Mouse (Mus musculus) limb, embryonic 12.5 days (tissue): ENCODE data around the gene Ppm1h. TPM values are rescaled to one million over a fixed set of nuclear protein-coding genes. Genes with fewer than 3 reads are reported as not detected.

Experiments
- ATAC-seq: fragments of 200-750 bp; cut with Nextera tagmentation; 2 replicates; pipeline ENCODE4 v1.8.0; 2017; ENCODE audit warnings: low read depth, moderate TSS enrichment; ENCODE audit not compliant: insufficient number of reproducible peaks, insufficient read depth, low FRiP score, low TSS enrichment
- H3K27ac ChIP-seq: fragments of 300-500 bp; sonication (generic); 2 replicates; pipeline ENCODE4 v1.5.1; 2016; ENCODE audit warnings: mild to moderate bottlenecking, moderate library complexity
- H3K27me3 ChIP-seq: fragments of 300-500 bp; sonication (generic); 2 replicates; pipeline ENCODE4 v1.6.1; 2016; ENCODE audit warnings: mild to moderate bottlenecking, moderate library complexity
- H3K36me3 ChIP-seq: fragments of 300-500 bp; sonication (generic); 2 replicates; pipeline ENCODE4 v1.6.1; 2016; ENCODE audit warnings: mild to moderate bottlenecking, moderate library complexity
- H3K4me1 ChIP-seq: fragments of 300-500 bp; sonication (generic); replicated peaks from 2 replicates; pipeline ENCODE4 v1.6.1; 2016
- H3K4me2 ChIP-seq: fragments of 300-500 bp; sonication (generic); 2 replicates; pipeline ENCODE4 v1.6.1; 2016; ENCODE audit warnings: mild to moderate bottlenecking, moderate library complexity
- H3K4me3 ChIP-seq: fragments of 300-500 bp; sonication (generic); replicated peaks from 2 replicates; pipeline ENCODE4 v1.5.1; 2016; ENCODE audit warnings: mild to moderate bottlenecking
- H3K9ac ChIP-seq: fragments of 300-500 bp; sonication (generic); replicated peaks from 2 replicates; pipeline ENCODE4 v1.6.1; 2016; ENCODE audit warnings: mild to moderate bottlenecking, moderate library complexity
- H3K9me3 ChIP-seq: fragments of 300-500 bp; sonication (generic); 2 replicates; pipeline ENCODE4 v1.6.1; 2016; ENCODE audit warnings: mild to moderate bottlenecking, moderate library complexity
- WGBS: fragments of 180-500 bp; shearing (Covaris S2); methylation state at CpG from one replicate; pipeline ENCODE4 v1.1.7; 2016; 5-methylcytosine and 5-hydroxymethylcytosine counted together
- polyA plus RNA-seq: library from polyadenylated mRNA; unstranded; fragments of >200 nt; fragmentation: Nextera tagmentation; extraction: Ambion mirVana; gene quantifications from 2 replicates; pipeline ENCODE4 v1.2.1, GENCODE M21; 2016

The Ppm1h gene
- polyA plus RNA-seq, 1 experiment from 2014 or later, result 5.6 TPM

- peak overlapping the region; percentile 31; the same call in 1 of the 2 replicates for H3K9ac ChIP-seq
- H3K4me3 ChIP-seq, result no peak overlapping the region
- H3K27me3 ChIP-seq, result no peaks in the 10 kb centered on the region
- 26% methylated on average over 14 of the region's 14 CpGs for WGBS
- peak; percentile 33; the same call in 1 of the 2 replicates for ATAC-seq
- H3K4me2 ChIP-seq, result peak overlapping the region; percentile 36; the same call in 1 of the 2 replicates
- H3K36me3 ChIP-seq, result no peaks in the 10 kb centered on the region
- H3K4me1 ChIP-seq, result peaks cover 29% of the 10 kb centered on the region
- 0 out of 2 replicates have a peak overlapping the region, but pooled peaks have one; percentile 25 for H3K27ac ChIP-seq
- H3K9me3 ChIP-seq, result no peaks in the 10 kb centered on the region
These were observed 136.5 kb downstream of the Ppm1h start for GRCm38 (mm10) chr10:122815094-122815493.

- Histone ChIP-seq H3K4me2 (no peak overlapping the region), H3K27ac (no peak overlapping the region), H3K4me1 (peaks cover 35% of the 10 kb centered on the region), H3K9ac (no peak overlapping the region), H3K9me3 (no peaks in the 10 kb centered on the region), H3K4me3 (no peak overlapping the region), H3K36me3 (no peaks in the 10 kb centered on the region), H3K27me3 (no peaks in the 10 kb centered on the region)
- no peak for ATAC-seq
- 71% methylated on average over 8 of the region's 8 CpGs for WGBS
These were observed 139.2 kb downstream of the Ppm1h start for GRCm38 (mm10) chr10:122817741-122818140.

- no peak overlapping the region for H3K4me2 ChIP-seq
- peaks cover 24% of the 10 kb centered on the region for H3K4me1 ChIP-seq
These were observed 141.2 kb downstream of the Ppm1h start for GRCm38 (mm10) chr10:122819808-122820207.

GRCm38 (mm10) chr10:122821549-122821948 lies 143.0 kb downstream of the Ppm1h start:
- peaks cover 17% of the 10 kb centered on the region for H3K4me1 ChIP-seq
- no peak overlapping the region for H3K27ac ChIP-seq
- H3K36me3 ChIP-seq, result no peaks in the 10 kb centered on the region
- WGBS, result 63% methylated on average over 6 of the region's 6 CpGs
- no peak overlapping the region for H3K4me2 ChIP-seq
- H3K27me3 ChIP-seq, result no peaks in the 10 kb centered on the region; the same call in 1 of the 2 replicates
- H3K4me3 ChIP-seq, result no peak overlapping the region
- no peak overlapping the region for H3K9ac ChIP-seq
- no peaks in the 10 kb centered on the region for H3K9me3 ChIP-seq
- ATAC-seq, result no peak

More at GRCm38 (mm10) chr10:122819808-122820207, 141.2 kb downstream of the Ppm1h start:
- Histone ChIP-seq H3K36me3 (no peaks in the 10 kb centered on the region), H3K9ac (no peak overlapping the region), H3K27me3 (no peaks in the 10 kb centered on the region; the same call in 1 of the 2 replicates), H3K27ac (no peak overlapping the region), H3K9me3 (no peaks in the 10 kb centered on the region), H3K4me3 (no peak overlapping the region)
- 98% methylated on average over 6 of the region's 6 CpGs for WGBS
- ATAC-seq, result no peak

GRCm38 (mm10) chr10:122823642-122824041 lies 145.1 kb downstream of the Ppm1h start:
- Histone ChIP-seq H3K4me2 (no peak overlapping the region), H3K4me1 (peaks cover 29% of the 10 kb centered on the region), H3K9me3 (no peaks in the 10 kb centered on the region), H3K27me3 (no peaks in the 10 kb centered on the region; the same call in 1 of the 2 replicates), H3K9ac (no peak overlapping the region), H3K36me3 (no peaks in the 10 kb centered on the region), H3K4me3 (no peak overlapping the region), H3K27ac (no peak overlapping the region)
- WGBS, result 74% methylated on average over 13 of the region's 13 CpGs
- ATAC-seq, result no peak

- H3K4me2 ChIP-seq, result no peak overlapping the region
These were observed 148.3 kb downstream of the Ppm1h start for GRCm38 (mm10) chr10:122826696-122827331.

GRCm38 (mm10) chr10:122827719-122828414 lies 149.3 kb downstream of the Ppm1h start:
- Histone ChIP-seq H3K4me2 (no peak overlapping the region), H3K36me3 (no peaks in the 10 kb centered on the region), H3K4me1 (peaks cover 22% of the 10 kb centered on the region), H3K9me3 (no peaks in the 10 kb centered on the region), H3K27me3 (no peaks in the 10 kb centered on the region; the same call in 1 of the 2 replicates), H3K4me3 (no peak overlapping the region), H3K9ac (no peak overlapping the region), H3K27ac (no peak overlapping the region)
- 73% methylated on average over 12 of the region's 12 CpGs for WGBS
- no peak for ATAC-seq

More at GRCm38 (mm10) chr10:122826696-122827331, 148.3 kb downstream of the Ppm1h start:
- no peaks in the 10 kb centered on the region for H3K36me3 ChIP-seq
- no peak overlapping the region for H3K27ac ChIP-seq
- H3K4me1 ChIP-seq, result peaks cover 24% of the 10 kb centered on the region
- H3K9me3 ChIP-seq, result no peaks in the 10 kb centered on the region
- ATAC-seq, result no peak
- 40% methylated on average over 16 of the region's 16 CpGs for WGBS
- H3K27me3 ChIP-seq, result no peaks in the 10 kb centered on the region; the same call in 1 of the 2 replicates
- no peak overlapping the region for H3K4me3 ChIP-seq
- no peak overlapping the region for H3K9ac ChIP-seq

- ATAC-seq, result no peak
- Histone ChIP-seq H3K36me3 (no peaks in the 10 kb centered on the region), H3K27ac (no peak overlapping the region), H3K4me3 (no peak overlapping the region), H3K4me1 (peaks cover 17% of the 10 kb centered on the region), H3K27me3 (no peaks in the 10 kb centered on the region), H3K9ac (no peak overlapping the region), H3K9me3 (no peaks in the 10 kb centered on the region), H3K4me2 (no peak overlapping the region)
- 40% methylated on average over 3 of the region's 3 CpGs for WGBS
These were observed 151.2 kb downstream of the Ppm1h start for GRCm38 (mm10) chr10:122829801-122830217.

GRCm38 (mm10) chr10:122830638-122831037 lies 152.1 kb downstream of the Ppm1h start:
- no peak overlapping the region for H3K27ac ChIP-seq

GRCm38 (mm10) chr10:122842014-122842413 lies 163.5 kb downstream of the Ppm1h start:
- 93% methylated on average over 8 of the region's 8 CpGs for WGBS
- Histone ChIP-seq H3K9me3 (peaks cover 11% of the 10 kb centered on the region; the same call in 1 of the 2 replicates), H3K27ac (no peak overlapping the region), H3K4me3 (no peak overlapping the region), H3K27me3 (no peaks in the 10 kb centered on the region), H3K9ac (no peak overlapping the region), H3K36me3 (no peaks in the 10 kb centered on the region), H3K4me1 (peaks cover 6% of the 10 kb centered on the region; the same call in 1 of the 2 replicates), H3K4me2 (no peak overlapping the region)
- no peak for ATAC-seq

More at GRCm38 (mm10) chr10:122830638-122831037, 152.1 kb downstream of the Ppm1h start:
- no peak overlapping the region for H3K4me3 ChIP-seq
- no peaks in the 10 kb centered on the region for H3K9me3 ChIP-seq
- ATAC-seq, result no peak
- WGBS, result 94% methylated on average over 10 of the region's 10 CpGs
- H3K36me3 ChIP-seq, result no peaks in the 10 kb centered on the region
- H3K27me3 ChIP-seq, result no peaks in the 10 kb centered on the region
- H3K4me1 ChIP-seq, result peaks cover 17% of the 10 kb centered on the region
- no peak overlapping the region for H3K4me2 ChIP-seq
- H3K9ac ChIP-seq, result no peak overlapping the region

GRCm38 (mm10) chr10:122842961-122843360 lies 164.4 kb downstream of the Ppm1h start:
- Histone ChIP-seq H3K9me3 (peaks cover 11% of the 10 kb centered on the region; the same call in 1 of the 2 replicates), H3K27ac (no peak overlapping the region), H3K27me3 (no peaks in the 10 kb centered on the region), H3K4me2 (no peak overlapping the region), H3K4me3 (no peak overlapping the region), H3K36me3 (no peaks in the 10 kb centered on the region), H3K9ac (no peak overlapping the region), H3K4me1 (peaks cover 6% of the 10 kb centered on the region; the same call in 1 of the 2 replicates)
- ATAC-seq, result no peak
- 93% methylated on average over 8 of the region's 8 CpGs for WGBS
